Mouse (Mus musculus) megakaryocyte progenitor cell, adult 5-6 weeks (primary cell): Measurements from ENCODE around the gene Scamp1. TPM values are rescaled to one million over a fixed set of nuclear protein-coding genes. Genes with fewer than 3 reads are reported as not detected.
A peak's percentile ranks its signal among the peaks of the same experiment; 100 is the strongest.
"Not testable (repeated sequence)": the region's sequence is repeated elsewhere in the genome, so short reads cannot be mapped to it uniquely, and the experiment has no call there.

ENCODE experiments used
- ATAC-seq: replicated peaks from 2 replicates; pipeline ENCODE4 v1.8.0; 2016; ENCODE audit warnings: mild to moderate bottlenecking, moderate TSS enrichment, inconsistent platforms; ENCODE audit not compliant: poor library complexity
- total RNA-seq, 2 experiments: library from RNA; stranded (forward) in 1 of 2; stranded (reverse) in 1 of 2; fragments of 157-497, 149-512 nt in 1 of 2; fragments of 200-1000 nt in 1 of 2; gene quantifications; 2 replicates each; pipeline versions ENCODE4 v1.2.3 to v1.2.4; 2015 to 2017

The Scamp1 gene
- total RNA-seq (2015) = 18.5 and 20.0 TPM in 2 replicates
- total RNA-seq (2017) = 11.0 and 14.9 TPM in 2 replicates

DNA sequence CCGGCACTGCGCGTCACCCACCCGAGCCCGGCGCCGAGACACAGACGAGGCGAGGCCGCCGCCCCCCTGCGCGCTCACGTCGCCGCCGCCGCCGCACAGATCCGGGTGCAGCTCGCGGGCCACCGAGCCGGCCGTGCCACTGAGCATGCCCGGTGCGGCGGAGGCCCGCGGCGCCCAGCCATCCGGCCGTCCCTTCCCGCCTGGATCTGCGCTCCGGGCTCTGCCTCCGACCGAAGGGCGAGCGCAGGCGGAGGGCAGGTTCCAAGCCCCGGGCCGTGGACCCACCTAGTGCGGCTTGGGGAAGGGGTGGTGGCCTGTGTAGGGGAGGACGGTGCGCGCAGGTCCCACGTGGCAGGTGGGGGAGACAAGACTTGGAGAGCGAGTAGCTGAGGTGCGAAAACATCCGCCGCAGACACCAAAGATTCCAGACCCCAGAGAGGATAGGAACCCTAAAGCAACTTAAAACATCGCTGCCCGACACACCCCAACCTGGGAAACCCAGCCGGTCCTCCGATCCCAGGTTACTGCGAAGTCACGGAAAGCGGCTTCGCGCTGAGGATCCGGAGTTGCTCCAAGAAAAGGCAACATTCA, at the start of gene Scamp1:
Gene Scamp1 (minus strand): TSS at position 577 of the 591 bp plus-strand sequence.
- peak; percentile 82 for ATAC-seq

DNA sequence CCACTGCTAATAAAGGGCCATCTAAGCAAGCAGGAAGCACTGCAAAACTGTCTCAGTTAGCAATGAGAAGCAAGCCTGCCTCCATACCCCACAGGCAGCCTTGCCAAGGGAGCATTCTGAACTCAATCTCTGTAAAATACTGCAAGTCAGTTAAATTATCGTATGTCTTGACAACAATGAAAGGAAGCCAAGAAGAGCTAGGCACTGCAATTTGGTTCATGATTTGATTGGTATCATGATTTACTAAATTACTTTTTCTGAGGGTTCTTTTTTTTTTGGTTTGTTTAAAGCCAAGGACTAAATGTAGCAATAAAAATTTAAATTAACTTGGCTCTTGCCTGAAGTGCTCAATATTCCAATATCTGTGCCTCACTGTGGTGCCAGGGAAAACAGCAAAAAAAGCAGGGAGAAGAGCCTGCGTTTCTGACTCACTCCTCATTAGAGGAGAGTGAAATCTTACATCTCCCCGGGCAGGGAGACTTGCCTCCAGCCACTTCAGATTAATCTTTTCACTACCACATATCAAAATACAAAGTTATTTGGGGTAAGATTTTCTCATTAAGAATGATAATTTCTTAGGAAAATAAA, 44.8 kb upstream of the Scamp1 start:
- no peak for ATAC-seq

DNA sequence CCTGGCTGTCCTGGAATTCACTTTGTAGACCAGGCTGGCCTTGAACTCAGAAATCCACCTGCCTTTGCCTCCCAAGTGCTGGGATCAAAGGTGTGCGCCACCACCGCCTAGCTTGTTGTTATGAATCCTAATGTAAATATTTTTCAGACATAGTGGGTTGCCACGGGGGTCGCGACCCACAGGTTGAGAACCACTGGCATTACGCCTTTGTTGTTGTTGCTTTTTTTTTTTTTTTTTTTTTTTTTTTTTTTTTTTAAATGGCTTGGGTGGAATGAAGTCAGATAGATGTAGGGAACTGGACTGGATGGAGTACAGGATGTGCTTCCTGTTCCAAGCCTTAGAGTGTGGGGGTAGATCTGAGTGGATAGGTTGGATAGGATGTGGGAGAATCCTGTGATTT, 43.3 kb upstream of the Scamp1 start:
- not testable (repeated sequence) for ATAC-seq

DNA sequence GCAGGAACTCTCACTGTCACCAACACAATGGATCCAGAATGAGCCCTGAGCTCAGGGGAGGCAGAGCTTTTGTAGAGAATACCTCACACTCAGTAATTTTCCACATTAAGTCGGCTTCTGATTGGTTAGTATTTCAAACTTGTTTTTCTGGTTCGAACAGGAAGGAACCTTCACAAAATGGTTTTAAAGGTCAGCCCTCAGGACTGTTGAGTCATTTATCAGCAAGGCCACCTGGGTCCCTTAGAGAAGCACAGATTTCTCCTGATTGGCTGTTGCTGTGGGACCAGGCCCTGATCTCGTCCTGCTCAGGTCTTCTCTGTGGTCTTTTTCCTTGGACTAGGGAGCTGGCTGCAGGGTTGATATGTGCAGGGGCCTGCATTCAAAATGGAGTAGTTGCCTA, 42.4 kb upstream of the Scamp1 start:
- ATAC-seq = peak; percentile 70

DNA sequence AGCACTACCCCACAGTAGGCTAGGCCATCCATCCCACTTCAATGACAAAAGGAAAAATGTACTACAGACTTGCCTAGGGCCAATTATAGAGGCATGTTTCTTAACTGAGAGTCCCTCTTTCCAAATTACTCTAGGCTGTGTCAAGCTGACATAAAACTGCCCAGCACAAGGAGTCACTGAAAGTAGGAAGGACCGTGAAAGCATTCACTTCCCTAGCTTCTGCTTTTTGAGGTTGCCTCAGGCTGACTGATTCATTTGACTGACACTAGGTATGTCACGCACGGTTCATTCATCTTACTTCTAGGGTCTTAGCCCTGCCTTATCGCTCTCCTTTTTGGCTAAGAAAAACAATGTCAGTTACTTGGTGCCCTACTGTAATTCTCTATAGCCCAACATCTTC, 36.8 kb upstream of the Scamp1 start:
- peak; percentile 93 for ATAC-seq

DNA sequence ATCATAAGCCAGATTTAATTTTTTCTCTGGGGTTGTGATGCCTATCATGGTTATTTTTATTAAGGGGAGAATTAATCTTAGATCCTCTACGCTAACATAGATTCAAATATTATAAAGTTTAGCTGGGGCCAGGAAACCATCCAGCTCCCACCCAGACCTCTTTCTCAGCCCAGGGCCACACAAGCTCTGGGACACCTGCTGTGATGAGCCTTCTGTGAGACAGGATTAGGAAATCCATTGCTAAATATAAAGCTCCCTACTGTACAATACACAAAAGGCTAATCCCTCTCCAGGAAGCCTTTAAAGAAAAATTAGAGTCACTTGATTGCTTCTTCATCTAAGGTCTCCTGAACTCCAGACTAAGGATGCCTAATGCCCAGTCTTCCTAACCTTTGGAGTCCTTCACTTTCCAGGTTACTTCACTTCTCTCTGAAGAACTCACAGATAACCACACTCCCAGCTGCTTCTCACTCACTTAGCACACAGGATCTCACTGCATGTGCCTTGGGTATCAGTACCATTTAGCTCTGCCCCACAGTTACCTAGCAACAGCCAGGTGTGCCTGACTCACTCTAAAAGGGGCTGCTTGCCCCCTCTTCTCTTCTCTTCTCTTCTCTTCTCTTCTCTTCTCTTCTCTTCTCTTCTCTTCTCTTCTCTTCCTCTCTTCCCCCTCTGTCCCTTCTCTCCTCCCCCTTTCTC, 35.6 kb upstream of the Scamp1 start:
- no peak for ATAC-seq

DNA sequence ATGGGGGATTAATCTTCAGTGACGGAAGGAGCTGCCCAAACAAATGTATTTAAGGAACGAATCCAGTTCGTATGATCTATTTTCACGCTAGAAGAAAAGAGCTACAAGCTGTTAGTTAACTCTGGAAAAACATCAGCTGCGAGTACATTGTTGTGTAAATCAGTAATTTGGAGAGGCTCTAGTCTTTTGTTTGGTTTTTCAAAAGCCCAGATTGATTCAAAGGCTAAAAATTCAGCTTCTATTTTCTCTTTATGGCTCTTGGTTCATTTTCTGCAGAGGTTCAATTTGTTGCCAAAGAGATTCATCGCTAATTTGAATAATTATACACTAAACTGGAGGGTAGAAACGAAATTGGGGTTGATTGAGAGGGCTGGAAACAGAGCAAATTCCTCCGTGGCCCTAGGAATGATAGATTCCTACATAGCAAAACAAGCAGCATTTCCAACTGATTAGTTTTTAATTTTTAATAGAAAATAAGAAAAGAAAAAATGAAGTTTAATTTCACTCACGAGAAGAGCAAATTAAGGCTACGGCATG, 31.4 kb upstream of the Scamp1 start:
- ATAC-seq = no peak

DNA sequence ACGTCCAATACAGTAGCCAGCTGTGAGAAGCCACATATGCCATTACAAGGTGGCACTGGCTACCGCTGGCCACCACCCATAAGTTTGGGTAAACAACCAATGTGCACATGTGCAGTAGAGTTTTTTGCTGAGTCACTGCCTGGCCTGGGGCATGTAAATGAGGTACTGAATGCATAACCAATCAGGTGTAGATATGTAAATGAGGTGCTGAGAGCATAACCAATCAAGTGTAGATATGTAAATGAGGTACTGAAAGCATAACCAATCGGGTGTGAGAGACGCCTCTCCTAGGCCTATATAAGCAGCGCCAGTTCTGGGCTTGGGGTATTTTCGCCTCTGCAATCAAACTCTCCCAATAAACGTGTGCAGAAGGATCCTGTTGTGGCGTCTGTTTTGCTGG, 27.2 kb upstream of the Scamp1 start:
- ATAC-seq = not testable (repeated sequence)

DNA sequence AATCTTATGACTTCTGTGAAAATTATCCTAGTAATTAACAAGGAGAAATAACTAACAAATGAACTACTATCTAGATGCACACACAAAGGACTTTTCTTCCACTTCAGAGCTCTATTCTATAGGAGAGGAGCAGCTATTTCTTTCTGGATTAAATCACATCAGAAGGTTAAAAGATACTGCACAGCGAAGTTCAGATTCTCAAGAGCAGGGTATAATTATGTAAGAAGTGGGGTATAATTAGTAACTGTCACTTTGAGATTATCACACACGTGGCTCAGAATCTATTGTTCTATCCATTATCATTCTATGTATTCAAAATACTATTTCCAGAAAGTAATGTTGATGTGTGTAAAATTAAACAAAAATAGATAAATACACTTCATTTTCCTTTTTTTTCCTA, 22.6 kb upstream of the Scamp1 start:
- ATAC-seq = no peak

DNA sequence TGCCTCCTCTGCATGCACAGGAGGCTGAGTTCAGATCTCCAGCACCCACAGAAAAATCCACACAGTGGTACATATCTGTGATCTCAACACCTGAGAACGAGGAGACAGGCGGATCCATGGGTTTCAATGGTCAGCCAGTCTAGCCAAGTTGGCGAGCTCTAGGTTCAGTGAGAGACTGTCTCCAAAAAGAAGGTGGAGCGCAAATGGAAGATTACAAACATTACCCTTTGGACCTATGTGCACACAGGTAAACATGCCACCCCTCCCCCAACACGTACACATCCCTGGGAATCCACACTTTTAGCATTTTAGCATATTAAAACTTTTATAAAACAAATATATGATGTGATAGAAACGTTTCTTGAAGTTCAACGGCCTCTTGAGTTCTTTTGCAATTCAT, 21.9 kb upstream of the Scamp1 start:
- ATAC-seq = no peak

DNA sequence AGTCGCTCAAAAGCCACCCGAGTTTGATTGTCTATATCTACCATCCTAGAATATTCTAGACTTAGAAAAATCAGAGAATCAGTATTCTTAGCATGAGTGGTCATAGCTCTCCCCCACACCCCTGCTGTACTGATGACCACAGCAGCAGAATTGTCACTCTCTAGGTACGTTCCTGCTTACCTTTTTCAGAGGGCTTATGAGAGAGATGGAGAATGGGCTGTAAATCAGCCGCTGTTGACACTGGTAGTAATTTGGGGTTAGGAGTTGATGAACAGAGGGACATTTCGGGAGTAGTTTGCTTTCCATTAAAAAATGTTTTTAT, 21.3 kb upstream of the Scamp1 start:
- ATAC-seq = 0 out of 2 replicates have a peak, but pooled peaks have one; percentile 19

DNA sequence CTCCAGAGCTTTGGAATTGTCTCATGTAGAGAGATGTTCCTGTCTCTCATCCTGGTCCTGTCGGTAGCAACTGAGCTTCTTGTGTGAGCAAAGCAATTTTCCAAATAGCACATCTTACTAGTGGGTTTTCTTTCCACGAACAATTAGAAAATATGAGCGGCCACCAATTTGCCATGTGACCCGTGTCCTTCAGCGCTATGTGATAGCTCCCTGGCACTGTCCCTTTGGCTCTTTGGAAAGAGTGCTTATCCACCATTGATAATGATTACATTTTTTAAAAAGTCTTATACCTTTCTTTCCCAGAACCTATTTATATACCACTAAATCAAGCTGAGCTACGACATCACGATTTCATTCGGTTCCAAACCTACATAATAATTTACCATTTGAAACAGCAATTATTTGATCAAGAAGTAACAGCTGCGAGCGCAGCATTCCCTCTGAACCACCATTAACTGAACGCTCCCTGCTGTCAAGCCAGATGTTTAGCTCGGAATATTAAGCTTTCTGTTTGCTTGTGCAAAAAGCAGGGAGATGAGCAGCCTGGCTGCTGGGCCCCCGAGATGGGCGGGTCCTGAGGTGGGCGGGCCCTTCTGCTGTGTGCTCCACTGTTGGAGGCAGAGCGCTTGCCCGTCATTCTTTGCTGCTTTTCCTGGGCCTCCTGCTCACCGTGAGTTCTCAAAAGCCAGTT, 20.8 kb upstream of the Scamp1 start:
- ATAC-seq = peak; percentile 97

DNA sequence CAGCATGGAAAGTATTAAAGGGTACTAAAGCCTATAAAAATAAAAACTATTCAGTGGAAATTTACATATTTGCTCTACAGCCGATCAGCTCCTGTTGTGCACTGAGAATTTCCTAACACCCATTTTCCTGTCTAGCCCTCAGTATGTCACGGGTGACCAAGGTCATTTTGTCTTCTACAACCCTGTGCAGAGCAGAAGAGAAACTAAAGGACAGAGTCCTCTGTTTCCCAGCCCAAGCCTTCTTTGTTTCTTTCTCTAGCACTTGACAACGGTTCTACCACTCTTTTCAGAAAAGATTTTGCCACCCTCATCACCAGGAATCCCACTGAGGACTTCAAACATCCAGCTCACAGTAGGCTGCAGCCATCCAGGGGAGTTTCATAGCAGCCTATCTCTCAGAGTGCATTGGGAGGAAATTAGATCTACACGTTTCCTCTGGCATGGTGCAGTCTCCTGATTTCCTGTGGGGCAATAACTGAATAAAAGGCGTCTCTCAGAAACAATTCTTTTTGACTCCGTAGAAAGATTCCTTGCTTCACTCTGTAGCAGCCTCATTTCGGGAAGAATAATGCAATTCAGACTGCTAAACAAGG, 15.4 kb upstream of the Scamp1 start:
- peak; percentile 35 for ATAC-seq

DNA sequence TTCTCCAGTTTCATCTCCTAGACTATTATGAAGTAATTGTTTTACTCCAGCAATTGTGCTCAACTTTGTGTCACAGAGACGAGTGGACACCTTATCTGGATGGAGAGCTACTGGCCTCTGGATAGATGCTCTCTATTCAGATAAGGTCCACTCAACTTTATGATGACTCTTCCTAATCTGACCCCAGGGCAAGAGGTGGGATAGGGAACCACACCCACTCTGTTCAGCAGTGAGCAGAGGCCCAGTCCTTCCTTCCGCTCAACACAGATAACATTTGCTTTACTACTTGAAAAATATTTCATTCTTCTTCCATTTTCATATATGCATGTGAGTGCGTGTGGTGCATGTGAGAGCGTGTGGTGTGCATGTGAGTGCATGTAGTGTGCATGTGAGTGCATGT, 14.6 kb upstream of the Scamp1 start:
- peak; percentile 38 for ATAC-seq

DNA sequence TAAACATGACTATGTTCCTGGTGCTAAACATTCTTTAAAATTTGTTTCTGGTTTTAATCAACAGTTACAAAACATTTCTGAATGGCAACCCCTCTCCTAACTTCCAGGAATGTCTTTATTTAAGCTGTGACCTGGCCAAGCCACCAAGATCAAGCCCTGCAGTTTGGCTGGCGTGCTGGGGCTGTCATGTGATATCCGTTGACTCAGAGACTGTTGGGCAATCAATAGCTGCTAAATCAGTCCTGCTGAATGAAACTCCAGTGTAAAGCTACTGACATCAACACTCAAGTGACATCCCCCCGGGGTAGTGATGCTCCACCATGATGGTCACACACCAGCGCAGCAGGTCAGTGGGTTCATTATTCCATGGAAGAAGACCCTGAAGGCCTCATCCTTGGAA, 12.7 kb upstream of the Scamp1 start:
- ATAC-seq = peak; percentile 43

DNA sequence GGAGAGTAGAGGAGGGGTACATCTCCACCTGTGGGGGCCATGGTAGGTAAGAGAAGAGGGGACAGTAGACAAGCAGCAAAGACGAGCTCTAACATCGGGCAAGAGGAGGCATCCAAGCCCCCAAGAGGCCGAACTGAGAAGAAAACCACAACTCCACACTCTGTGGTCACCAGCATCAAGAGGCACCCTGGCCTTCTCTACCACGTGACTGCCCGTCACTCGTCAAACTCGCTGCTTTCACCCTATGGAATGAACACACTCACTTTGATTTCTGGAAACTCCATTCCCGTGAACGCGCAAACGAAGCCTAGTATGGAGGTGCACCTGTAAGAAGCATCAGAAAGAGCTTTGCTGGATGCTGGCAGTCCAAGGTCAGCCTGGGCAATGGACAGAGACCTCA, 10.7 kb upstream of the Scamp1 start:
- ATAC-seq = peak; percentile 18; the same call in 1 of the 2 replicates

DNA sequence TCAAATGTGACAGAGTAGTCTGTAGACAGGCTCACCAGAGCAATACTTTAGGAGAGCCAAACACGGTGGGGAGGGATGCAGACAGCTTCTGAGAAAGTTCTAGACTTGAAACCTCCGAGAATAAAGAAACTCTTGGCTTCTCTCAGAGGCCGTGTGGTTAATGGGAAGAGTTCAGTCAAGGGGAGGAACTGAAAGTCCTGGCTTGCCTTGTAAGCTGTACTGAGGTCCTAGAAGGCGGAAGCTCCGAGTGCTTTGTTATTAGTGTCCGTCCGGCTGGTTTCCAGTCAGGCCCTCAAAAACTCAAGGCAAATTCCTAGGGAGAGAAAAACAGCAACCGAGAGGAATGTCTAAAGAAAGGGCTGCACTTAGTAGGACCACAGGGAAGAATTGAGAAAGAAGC, 10.3 kb upstream of the Scamp1 start:
- peak; percentile 51 for ATAC-seq

DNA sequence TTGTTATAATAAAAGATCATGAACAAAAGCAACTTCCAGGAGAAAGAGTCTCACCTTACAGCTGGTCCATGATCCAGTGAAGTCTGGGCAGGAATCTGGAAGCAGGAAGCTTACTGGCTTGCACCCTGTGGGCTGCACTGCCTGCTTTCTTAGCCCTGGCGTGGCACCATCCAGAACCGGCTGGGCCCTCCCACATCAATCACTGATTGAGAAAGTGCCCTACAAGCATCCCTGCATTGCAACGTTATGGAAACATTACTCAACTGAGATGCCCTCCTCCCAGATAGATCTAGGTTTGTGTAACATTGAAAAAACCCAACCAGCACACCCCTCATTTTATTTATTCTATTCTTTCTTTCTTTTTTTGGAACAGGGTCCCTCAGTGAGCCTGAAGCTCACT, 9.2 kb upstream of the Scamp1 start:
- peak; percentile 68 for ATAC-seq

DNA sequence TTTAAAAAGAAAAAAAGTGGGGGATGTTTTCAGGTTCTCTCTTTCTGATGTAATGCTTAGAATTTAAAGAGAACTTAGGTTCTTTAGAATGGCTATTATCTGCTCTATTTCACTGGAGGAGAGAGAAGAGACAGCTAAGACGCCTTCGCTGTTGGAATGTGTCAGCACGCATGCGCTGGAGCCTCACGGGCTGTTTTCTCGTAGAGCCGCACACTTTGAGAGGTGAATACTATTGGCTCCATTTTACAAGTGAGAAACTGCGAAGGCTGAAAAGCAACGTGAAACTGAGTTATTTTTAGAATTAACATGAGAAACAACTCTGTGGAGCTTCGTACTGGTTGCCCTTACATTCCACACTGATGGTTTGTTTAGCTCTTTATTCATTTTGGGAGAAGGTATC, 8.3 kb upstream of the Scamp1 start:
- ATAC-seq = no peak

DNA sequence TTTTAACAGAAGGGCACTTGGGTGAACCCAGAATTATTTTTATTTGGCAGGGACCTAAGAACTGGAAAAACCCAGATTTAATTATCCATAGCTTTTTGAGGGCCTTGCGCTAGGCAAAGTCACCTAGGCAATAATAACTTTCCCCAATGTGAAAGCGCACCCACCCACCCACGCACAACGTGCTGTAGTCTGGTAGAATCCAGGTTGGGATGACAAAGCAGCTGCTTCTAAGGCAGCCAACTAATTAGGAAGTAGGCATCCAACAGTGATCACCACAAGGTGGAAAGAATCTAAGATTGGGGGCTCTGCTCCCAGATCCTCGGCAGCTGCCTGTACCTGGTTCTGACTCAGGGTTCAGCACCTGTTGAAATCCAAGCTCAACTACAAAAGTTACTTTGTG, 538 bp upstream of the Scamp1 start:
- no peak for ATAC-seq

DNA sequence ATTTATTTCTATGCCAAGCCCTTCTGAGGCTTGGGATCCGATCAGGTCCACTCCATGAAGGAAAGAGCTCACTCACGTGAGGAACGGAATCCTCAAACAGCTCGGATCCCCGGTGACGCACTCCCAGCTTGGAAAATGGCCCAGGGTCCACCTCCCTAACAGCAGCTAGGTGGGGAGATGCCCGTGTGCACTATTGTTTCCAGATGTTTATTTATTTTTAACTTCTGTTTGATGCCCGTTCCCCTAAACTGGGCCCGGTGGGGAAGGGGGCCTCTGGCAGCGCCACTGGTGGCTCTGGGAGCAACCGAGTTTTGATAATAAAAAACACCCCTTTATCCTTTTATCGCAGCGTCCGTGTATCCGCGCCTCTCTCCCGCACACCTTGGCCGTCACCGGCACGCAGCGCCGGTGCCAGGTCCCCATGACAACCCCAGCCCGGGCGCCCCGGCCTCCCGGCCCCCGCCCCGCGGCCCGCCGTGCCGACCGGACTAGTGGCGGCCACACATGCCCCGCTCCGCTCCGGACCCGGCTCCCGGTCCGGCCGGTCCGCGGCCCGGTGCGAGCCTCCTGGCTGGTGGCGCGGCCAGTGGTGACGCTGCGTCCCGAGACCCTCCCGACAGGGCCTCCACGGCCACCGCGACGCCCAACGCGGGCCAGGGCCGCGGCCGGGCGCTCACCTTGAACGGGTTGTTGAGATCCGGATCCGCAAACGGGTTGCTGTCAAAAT, 951 bp downstream of the Scamp1 start:
- peak; percentile 10 for ATAC-seq
